Mouse (Mus musculus): ENCODE data around the gene Olfr494. TPM values are rescaled to one million over a fixed set of nuclear protein-coding genes. Genes with fewer than 3 reads are reported as not detected.

The Olfr494 gene
- not detected for total RNA-seq (2021)
- long read RNA-seq, experiment 1, result 0 reads
- long read RNA-seq, experiment 2, result 0 reads

DNA sequence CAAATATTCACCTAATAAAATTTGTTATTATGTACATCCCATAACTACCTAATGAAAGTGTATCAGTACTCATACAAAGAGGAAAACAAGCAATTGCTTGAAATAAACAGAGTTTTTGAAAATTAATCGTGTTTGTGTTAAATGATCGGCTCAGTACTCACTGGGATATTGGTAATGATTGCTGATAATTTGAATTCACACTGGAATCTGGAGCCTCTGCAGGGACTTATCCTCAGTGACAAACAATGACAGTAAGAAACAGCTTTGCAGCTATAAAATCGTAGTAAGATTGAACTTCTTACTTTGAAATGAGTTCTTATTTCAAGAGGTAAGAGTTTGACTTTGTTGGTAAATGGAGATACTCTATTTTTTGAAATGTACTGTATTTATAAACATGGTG is at the start of gene Olfr494:
TSS of gene Olfr494 (plus strand) at position 301 of the 400 bp plus-strand sequence.
- DNase-seq (ENCODE audit: low spot score in 2 of 2), result no peak
- intact Hi-C loops (cut with DNase I), result no loop called here

DNA sequence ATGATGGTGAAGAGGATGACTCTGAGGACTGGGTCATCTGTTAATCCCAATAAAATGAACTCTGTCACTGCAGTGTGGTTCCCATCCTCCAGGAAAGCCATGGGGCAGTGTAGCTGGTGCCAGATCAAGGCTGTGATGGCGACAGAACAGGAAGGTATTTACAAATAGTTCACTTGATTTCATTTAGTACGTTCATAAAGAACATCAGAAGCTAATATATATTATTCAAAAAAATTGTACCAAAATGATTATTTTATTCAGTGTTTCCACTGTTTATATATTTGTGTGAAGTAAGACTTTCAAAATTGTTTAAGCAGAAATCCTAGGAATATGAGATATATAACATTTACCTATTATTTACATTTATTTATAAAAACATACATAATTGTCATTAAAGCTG is 41.6 kb upstream of the Olfr494 start, which contains the start of gene Olfr492:
TSS of gene Olfr492 (minus strand) at position 101 of the 400 bp plus-strand sequence.
- intact Hi-C loops (cut with DNase I), result no loop called here
- no peak for DNase-seq (ENCODE audit: low spot score in 2 of 2)

DNA sequence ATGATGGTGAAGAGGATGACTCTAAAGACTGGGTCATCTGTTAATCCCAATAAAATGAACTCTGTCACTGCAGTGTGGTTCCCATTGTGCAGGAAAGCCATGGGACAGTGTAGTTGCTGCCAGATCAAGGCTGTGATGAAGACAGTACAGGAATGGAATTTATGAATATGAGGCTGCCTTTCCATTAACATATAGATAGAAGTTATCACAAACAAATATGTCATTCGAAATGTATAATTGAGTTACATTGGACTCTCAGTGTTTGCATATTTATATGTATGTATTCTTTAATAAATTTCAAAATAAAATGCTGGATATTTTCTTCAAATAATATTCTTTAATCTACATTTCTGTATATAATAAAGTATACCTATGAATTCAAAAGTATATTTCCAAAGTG is 18.3 kb upstream of the Olfr494 start, which contains the start of gene Olfr493:
TSS of gene Olfr493 (minus strand) at position 101 of the 400 bp plus-strand sequence.
- no peak for DNase-seq (ENCODE audit: low spot score in 2 of 2)
- intact Hi-C loops (cut with DNase I), result no loop called here

DNA sequence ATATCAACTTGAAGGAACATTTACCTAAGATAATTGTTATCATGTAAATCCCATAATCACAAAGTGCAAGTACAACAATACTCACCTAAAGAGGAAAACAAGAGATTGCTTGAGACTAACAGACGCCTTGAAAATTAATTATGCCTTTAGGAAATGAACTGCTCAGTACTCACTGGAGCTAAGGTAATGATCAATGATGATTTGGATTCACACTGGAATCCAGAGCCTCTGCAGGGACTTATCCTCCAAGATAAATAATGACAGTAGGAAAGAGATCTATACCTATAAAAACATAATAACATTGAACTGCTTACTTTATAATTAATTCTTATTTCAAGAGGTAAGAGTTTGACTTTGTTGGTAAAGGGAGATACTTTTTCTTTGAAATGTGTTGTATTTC is 27.7 kb downstream of the Olfr494 start, which contains the start of gene Olfr495:
TSS of gene Olfr495 (plus strand) at position 301 of the 400 bp plus-strand sequence.
- no peak for DNase-seq (ENCODE audit: low spot score in 2 of 2)

More for the DNA sequence above, 27.7 kb downstream of the Olfr494 start, which contains the start of gene Olfr495:
- intact Hi-C loops (cut with DNase I), result no loop called here

Other genes starting within 250 kb of the Olfr494 start
- not detected for gene Olfr484, start 237.9 kb upstream of the Olfr494 start, total RNA-seq (2021)
- not detected for gene Olfr485, start 205.5 kb upstream of the Olfr494 start, total RNA-seq (2021)
- gene Olfr486, start 192.6 kb upstream of the Olfr494 start, total RNA-seq (2021), result not detected
- gene Olfr487, start 150.7 kb upstream of the Olfr494 start, total RNA-seq (2021), result not detected
- gene Olfr488, start 107.0 kb upstream of the Olfr494 start, total RNA-seq (2021), result not detected
- gene Olfr490, start 76.4 kb upstream of the Olfr494 start, total RNA-seq (2021), result not detected
- not detected for gene Olfr491, start 51.9 kb upstream of the Olfr494 start, total RNA-seq (2021)
- gene Olfr492, start 41.7 kb upstream of the Olfr494 start, total RNA-seq (2021), result not detected
- not detected for gene Olfr493, start 18.4 kb upstream of the Olfr494 start, total RNA-seq (2021)
- gene Olfr495, start 27.8 kb downstream of the Olfr494 start, total RNA-seq (2021), result not detected
- gene Olfr497, start 55.1 kb downstream of the Olfr494 start, total RNA-seq (2021), result not detected
- not detected for gene Olfr498, start 100.0 kb downstream of the Olfr494 start, total RNA-seq (2021)
- gene Olfr502, start 159.7 kb downstream of the Olfr494 start, total RNA-seq (2021), result not detected
- gene Olfr503, start 179.2 kb downstream of the Olfr494 start, total RNA-seq (2021), result not detected
- not detected for gene Olfr504, start 200.5 kb downstream of the Olfr494 start, total RNA-seq (2021)
- not detected for gene Olfr506, start 245.5 kb downstream of the Olfr494 start, total RNA-seq (2021)